Mouse (Mus musculus) spleen, adult 12 weeks (tissue): ENCODE measurements around the gene Tcf15.

Experiments
- DNase-seq: peaks from one replicate; pipeline ENCODE4 v3.0.0; 2022; ENCODE audit warnings: low spot score

Gene Tcf15

GRCm38 (mm10) chr2:152143279-152144157 is at the start of gene Tcf15:
Gene Tcf15, plus strand, starts transcription at chr2:152143561.
- no peak for DNase-seq

- no peak for DNase-seq
Measured at GRCm38 (mm10) chr2:152094856-152095545, 48.4 kb upstream of the Tcf15 start.

- DNase-seq = no peak
Measured at GRCm38 (mm10) chr2:152096922-152097321, 46.4 kb upstream of the Tcf15 start.

GRCm38 (mm10) chr2:152097916-152098315 is 45.4 kb upstream of the Tcf15 start:
- no peak for DNase-seq

GRCm38 (mm10) chr2:152099538-152099937 is 43.8 kb upstream of the Tcf15 start:
- no peak for DNase-seq

- no peak for DNase-seq
Measured at GRCm38 (mm10) chr2:152101761-152102160, 41.6 kb upstream of the Tcf15 start.

- no peak for DNase-seq
Measured at GRCm38 (mm10) chr2:152102369-152102768, 41.0 kb upstream of the Tcf15 start.

GRCm38 (mm10) chr2:152104711-152105317 is 38.5 kb upstream of the Tcf15 start:
- DNase-seq = no peak

GRCm38 (mm10) chr2:152105318-152106224 is 37.8 kb upstream of the Tcf15 start, which contains the start of gene Srxn1:
Gene Srxn1, plus strand, starts transcription at chr2:152105516.
- DNase-seq = peak; percentile 80

GRCm38 (mm10) chr2:152106225-152106595 is 37.2 kb upstream of the Tcf15 start:
- no peak for DNase-seq

- DNase-seq = no peak
Measured at GRCm38 (mm10) chr2:152106597-152106996, 36.8 kb upstream of the Tcf15 start.

- no peak for DNase-seq
Measured at GRCm38 (mm10) chr2:152108702-152109101, 34.7 kb upstream of the Tcf15 start.

- no peak for DNase-seq
Measured at GRCm38 (mm10) chr2:152109386-152109785, 34.0 kb upstream of the Tcf15 start.

- DNase-seq = no peak
Measured at GRCm38 (mm10) chr2:152111311-152111710, 32.0 kb upstream of the Tcf15 start.

GRCm38 (mm10) chr2:152111920-152112319 is 31.4 kb upstream of the Tcf15 start:
- DNase-seq = peak; percentile 78

- no peak for DNase-seq
Measured at GRCm38 (mm10) chr2:152112490-152112889, 30.9 kb upstream of the Tcf15 start.

- DNase-seq = no peak
Measured at GRCm38 (mm10) chr2:152112970-152113369, 30.4 kb upstream of the Tcf15 start.

- no peak for DNase-seq
Measured at GRCm38 (mm10) chr2:152114057-152114975, 29.0 kb upstream of the Tcf15 start.

- DNase-seq = no peak
Measured at GRCm38 (mm10) chr2:152117694-152118093, 25.7 kb upstream of the Tcf15 start.

GRCm38 (mm10) chr2:152119228-152119865 is 24.0 kb upstream of the Tcf15 start:
- DNase-seq = no peak
